Mouse (Mus musculus) stomach, postnatal 0 days (tissue): Measurements from ENCODE around the gene Tfcp2l1.

ENCODE experiments used
- CTCF ChIP-seq: IDR thresholded peaks from 2 replicates; pipeline ENCODE4 v1.5.1; 2016; ENCODE audit warnings: antibody characterized with exemption, low read depth, mild to moderate bottlenecking, moderate library complexity
- EP300 ChIP-seq: optimal IDR thresholded peaks from 2 replicates; pipeline ENCODE3; 2016; ENCODE audit warnings: antibody characterized with exemption

GRCm38 (mm10) chr1:118597475-118598213 lies 30.1 kb upstream of the Tfcp2l1 start:
- TF ChIP-seq CTCF (0 out of 2 replicates have a peak, but pooled peaks have one; percentile 11), EP300 (no peak)
